Mouse (Mus musculus): ENCODE data around the gene Odr4.

Odr4 gene

DNA sequence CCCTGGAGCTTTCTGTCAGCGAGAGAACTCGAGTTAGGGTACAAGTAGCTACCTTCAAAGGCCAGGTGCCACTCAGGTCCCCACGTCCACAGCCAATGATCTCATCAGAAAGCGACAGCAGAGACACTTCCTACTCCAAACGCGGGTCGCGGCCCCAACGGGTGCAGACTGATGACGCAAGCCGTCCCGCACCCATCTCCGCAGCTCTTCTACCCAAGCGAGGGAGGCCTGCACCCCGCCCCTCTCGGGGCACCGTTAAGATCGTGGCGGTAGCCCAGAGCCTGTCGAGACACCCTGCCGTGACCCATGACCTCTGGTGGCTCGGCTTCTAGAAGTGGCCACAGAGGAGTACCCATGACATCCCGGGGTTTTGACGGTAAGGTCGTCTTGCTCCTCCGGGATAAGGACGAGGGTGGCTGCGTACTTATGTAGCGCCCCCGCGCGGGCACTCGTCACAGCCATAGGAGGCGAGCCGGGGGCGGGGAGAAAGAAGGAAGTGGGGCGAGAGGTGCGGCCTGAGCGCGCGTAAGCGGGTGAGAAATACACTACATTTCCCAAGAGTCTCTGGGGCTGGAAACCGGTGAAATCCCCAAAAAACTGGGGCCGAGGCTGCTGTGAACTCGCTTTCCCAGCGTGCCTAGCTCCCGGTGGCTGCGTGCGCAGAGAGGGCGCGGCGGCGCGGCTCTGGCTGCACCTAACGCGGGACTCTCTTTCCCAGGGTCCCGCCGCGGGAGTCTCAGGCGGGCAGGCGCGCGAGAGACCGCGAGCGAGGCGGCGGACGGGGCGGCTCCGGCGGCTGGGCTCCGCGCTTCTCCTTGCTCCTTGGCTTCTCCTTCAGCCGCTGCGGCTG, at the start of gene Odr4, which contains the start of gene Tpr:
Odr4 (minus strand) TSS at position 443 of the 850 bp plus-strand sequence.
Tpr (plus strand) TSS at position 201 of the 850 bp plus-strand sequence.
- DNase-seq = peak; percentile 96 to 98

DNA sequence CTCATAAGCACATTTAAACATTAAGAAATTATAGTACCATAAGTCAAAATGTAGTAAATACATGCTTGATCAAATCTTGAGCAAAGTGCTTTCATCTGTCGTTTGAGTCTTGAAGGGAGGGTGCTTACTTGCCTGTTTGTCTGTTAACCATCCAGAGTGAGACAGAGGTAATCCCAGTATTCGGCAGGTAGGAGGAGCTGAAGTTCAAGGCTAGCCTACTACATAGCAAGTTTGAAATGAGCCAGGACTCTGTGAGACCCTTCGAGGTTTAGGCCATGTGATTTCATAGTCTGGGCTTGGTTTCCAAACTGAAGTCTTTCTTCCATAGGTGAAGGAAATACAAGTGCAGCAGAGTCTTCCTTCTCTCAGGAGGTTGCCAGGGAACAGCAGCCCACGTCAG, 48.9 kb upstream of the Odr4 start:
- no peak for DNase-seq

GRCm38 (mm10) chr1:150438641-150439040, 45.8 kb upstream of the Odr4 start:
- DNase-seq = no peak

- no peak for DNase-seq
Observed at GRCm38 (mm10) chr1:150426216-150426615, 33.3 kb upstream of the Odr4 start.

DNA sequence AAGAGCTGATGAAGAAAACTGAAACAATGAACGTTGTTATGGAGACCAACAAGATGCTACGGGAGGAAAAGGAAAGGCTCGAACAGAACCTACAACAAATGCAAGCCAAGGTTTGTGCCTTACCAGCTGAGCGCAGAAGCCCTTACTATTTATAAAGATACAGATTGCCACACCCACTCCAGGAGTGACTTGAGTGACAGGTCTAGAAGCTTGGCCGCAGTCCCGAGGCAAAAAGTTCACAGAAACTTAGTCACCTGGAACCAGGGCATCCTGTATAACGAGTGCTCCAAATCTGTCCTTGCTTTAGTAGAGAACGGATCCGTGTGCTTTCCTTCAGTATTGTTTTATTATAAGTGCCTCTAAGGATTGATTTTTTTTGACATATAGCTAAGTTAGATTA, 32.8 kb upstream of the Odr4 start:
- no peak for DNase-seq

DNA sequence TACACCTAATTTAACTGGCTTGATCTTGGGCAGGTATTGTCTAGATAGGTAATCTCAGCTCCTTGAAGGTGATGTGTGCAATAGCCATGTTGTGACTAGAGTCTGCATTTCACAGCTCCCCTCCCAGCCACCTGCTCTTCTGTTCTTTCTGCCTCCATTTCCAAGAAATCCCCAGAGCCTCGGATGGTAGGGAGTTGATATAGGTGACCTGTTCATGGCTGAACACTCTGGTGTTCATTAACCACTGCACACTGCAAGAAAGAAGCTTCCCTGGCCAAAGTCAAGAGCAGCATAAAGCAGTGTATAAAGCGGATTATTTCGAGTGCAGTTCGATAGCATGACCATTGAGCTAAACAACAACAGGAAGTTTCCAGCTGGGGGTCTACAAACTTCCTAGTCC, 25.5 kb upstream of the Odr4 start:
- no peak for DNase-seq

GRCm38 (mm10) chr1:150416006-150416405, 23.1 kb upstream of the Odr4 start:
- DNase-seq = no peak

GRCm38 (mm10) chr1:150409996-150410395, 17.1 kb upstream of the Odr4 start:
- no peak for DNase-seq

DNA sequence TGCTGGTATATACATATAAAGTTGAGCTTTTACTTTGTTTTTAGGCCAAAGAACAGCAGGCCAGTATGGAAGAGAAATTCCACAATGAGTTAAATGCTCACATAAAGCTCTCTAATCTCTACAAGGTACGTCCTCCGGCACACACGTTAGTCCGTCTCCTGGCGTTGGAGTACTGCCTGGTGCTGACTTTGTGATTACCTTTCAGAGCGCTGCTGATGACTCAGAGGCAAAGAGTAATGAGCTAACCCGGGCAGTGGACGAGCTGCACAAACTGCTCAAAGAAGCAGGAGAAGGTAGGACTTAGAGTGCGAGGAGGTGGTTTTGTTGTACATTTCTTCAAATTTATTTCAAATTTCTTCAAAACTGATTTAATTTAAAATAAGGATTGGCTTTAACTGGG, 14.4 kb upstream of the Odr4 start:
- DNase-seq = no peak

GRCm38 (mm10) chr1:150404555-150404954, 11.7 kb upstream of the Odr4 start:
- DNase-seq = no peak

DNA sequence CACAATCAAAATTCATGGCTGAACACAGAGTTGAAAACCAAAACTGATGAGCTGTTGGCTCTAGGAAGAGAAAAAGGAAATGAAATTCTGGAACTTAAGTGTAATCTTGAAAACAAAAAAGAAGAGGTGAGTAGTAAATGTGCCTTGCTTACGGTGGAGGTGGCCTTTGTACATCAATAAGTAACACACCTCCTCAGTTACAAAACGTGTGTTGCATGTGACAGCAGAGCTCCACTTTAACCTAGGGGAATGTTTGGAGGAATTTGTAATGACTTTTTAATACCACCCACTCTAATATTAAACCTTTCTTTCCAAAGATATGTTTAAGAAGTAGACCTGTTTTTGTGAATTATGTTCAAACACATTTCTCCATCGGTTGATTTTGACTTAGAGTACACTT, 11.0 kb upstream of the Odr4 start:
- no peak for DNase-seq

- DNase-seq = no peak
Observed at GRCm38 (mm10) chr1:150396001-150396400, 3.1 kb upstream of the Odr4 start.

DNA sequence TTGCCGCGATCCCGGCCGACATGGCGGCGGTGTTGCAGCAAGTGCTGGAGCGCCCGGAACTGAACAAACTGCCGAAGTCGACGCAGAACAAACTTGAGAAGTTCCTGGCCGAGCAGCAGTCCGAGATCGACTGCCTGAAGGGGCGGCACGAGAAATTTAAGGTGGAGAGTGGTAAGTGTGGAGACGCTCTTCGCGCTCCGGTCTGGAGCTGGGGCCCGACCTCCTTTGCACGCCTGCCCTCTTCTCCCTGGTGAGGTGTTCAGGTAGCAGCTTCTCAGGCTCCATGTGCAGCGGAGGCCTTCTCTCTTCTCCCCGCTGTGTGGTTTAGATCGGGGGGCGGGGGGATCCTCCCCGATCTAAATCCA, 590 bp upstream of the Odr4 start:
- no peak for DNase-seq

DNA sequence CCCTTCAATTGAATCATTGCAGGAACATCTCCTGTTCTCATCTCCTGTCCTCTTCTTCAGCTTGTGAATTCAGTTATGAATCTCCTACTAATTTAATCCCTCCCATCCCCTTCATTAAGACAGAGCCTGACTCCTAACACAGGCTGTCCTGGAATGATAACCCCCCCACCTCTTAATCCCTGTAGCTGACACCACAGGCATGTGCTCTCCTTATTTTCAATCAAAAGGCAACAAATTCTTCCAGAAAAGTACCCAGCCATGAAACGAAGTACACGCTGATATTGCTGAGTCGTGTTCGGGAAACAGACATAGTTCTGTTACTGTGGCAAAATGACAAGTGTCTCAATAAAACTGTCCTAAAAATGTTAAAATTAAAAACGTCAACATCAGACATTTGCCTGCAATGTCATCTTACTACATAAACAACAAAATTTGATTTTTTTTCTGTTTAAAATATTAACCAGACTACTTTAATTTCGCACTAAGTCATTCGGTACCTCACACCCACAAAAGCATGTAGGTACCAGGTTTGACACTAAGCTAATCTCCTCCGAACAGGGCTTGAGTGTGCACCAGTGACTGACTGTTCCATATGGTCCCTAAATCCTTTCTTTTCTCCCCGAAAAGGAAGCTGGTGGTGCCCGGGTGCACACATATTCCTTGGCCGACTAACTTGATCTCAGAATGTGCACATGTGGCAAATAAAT, 796 bp downstream of the Odr4 start:
- no peak for DNase-seq

GRCm38 (mm10) chr1:150389390-150390129, 3.3 kb downstream of the Odr4 start:
- no peak for DNase-seq

DNA sequence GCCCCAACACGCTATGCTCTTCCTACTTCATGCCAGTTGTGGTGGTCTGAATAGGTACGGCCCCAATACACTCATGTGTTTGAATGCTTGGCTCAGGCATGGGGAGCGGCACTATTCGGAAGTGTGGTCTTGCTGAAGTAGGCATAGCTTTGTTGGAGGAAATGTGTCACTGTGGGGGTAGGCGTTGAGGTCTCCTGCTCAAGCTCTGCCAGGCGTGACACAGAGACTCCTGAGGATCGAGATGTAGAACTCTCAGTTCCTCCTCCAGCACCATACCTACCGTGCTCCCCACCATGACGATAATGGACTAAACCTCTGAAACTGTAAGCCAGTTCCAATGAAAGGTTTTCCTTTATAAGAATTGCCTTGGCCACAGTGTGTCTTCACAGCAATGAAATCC, 5.3 kb downstream of the Odr4 start:
- DNase-seq = peak; percentile 37 to 60

GRCm38 (mm10) chr1:150384138-150384537, 8.7 kb downstream of the Odr4 start:
- DNase-seq = no peak

GRCm38 (mm10) chr1:150374247-150374646, 18.6 kb downstream of the Odr4 start:
- no peak for DNase-seq

GRCm38 (mm10) chr1:150372895-150373294, 20.0 kb downstream of the Odr4 start:
- no peak for DNase-seq

DNA sequence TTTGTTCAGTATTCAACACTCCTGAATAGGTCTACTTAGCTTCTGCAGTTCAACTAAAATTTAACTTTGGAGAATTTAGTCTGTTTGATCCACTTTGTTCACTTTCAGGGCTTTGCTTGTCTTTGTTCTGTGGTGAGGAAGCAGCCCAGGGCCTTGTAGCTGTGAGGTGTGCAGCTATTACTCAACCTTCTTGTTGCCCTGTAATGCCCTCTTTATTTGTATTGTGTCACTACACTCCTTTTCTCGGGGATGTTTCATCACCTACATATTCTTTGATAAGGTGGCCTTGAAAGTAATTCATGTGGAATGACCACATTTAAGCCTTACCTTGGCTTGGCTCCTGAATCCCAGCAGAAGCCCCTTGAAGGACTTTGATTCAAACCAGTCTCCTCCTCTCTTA, 32.0 kb downstream of the Odr4 start:
- DNase-seq = no peak

GRCm38 (mm10) chr1:150335111-150335510, 57.8 kb downstream of the Odr4 start:
- no peak for DNase-seq

DNA sequence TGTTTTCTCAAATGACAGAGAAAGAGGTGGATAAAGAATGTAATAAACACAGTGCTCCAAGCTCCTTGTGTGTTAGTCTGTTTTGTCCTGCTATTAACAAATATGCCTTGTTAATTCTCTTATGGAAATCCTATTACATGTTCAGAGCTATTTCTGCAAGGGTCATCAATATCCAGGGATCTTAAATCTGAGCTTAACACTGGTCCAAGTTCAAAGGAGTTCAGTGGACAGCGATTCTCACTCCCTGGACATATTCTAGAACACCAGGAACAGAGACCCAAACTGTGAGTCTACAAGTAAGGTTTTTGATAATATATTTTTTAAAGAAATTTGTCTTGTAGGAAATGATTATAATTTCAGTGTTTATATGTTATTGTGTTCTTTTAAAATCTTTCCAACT, 73.7 kb downstream of the Odr4 start, which contains the start of gene Pdc:
Pdc (plus strand) TSS at position 213 of the 400 bp plus-strand sequence.
- no peak for DNase-seq
